Mouse (Mus musculus): ENCODE measurements around the gene Ddost.

GRCm38 (mm10) chr4:138341393-138341792, 36.9 kb downstream of the Ddost start:
- TF ChIP-seq CTCF (IDR thresholded peaks at IDR 0.05; ENCODE audit: extremely low read depth, insufficient read length, insufficient replicate concordance, low read depth, low read length) (no peak), POLR2A (IDR thresholded peaks at IDR 0.05; ENCODE audit: low read depth, low read length) (no peak)

All from small intestine, adult 2 months (tissue).